Mouse (Mus musculus): ENCODE data around the gene Polr2l.

DNA sequence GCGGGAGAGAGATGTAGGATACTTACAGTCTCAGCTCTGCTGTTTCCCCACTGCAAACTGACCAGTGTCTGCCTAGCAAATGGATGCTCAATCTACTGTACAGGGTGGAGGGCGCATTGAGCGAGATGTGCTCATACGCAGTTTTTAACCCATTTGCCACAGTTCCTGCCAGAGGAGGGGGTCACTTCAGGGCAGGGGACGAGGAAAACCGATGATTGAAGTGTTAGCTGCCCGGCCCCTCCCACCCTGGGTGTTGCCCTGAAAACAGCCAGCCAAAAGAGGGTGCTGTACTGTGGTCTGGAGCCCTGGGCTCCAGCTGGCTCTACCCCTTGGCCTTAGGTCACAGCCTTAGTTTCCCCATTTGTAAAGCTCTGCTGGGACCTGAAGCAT, 2.0 kb upstream of the Polr2l start:
- TF ChIP-seq CTCF (IDR thresholded peaks at IDR 0.05; ENCODE audit: low read depth) (peak; percentile 48), EP300 (IDR thresholded peaks at IDR 0.05; ENCODE audit: low read depth) (no peak)

Measured in liver, embryonic 14.5 days (tissue).